Mouse (Mus musculus) liver, embryonic 11.5 days (tissue): ENCODE results near the gene Olfr1564. TPM values are rescaled to one million over a fixed set of nuclear protein-coding genes. Genes with fewer than 3 reads are reported as not detected.
A peak's percentile ranks its signal among the peaks of the same experiment; 100 is the strongest.
"Not testable (repeated sequence)": the region's sequence is repeated elsewhere in the genome, so short reads cannot be mapped to it uniquely, and the experiment has no call there.

Experiments used
- ATAC-seq: fragments of 200-750 bp; cut with Nextera tagmentation; replicated peaks from 2 replicates; pipeline ENCODE4 v1.8.0; 2017; ENCODE audit warnings: moderate number of reproducible peaks, mild to moderate bottlenecking, moderate TSS enrichment, moderate library complexity; ENCODE audit not compliant: low FRiP score
- DNase-seq: peaks from one replicate; pipeline ENCODE4 v3.0.0-alpha.2; 2017; ENCODE audit warnings: low spot score
- H3K27ac ChIP-seq: fragments of 300-500 bp; sonication (generic); 2 replicates; pipeline ENCODE4 v1.5.1; 2014; ENCODE audit warnings: mild to moderate bottlenecking, low read depth, low read length, control low read depth
- H3K27me3 ChIP-seq: fragments of 300-500 bp; sonication (generic); replicated peaks from 2 replicates; pipeline ENCODE4 v1.6.1; 2014; ENCODE audit warnings: low read length, mixed read lengths; ENCODE audit not compliant: control insufficient read depth, insufficient read depth
- H3K36me3 ChIP-seq: fragments of 300-500 bp; sonication (generic); 2 replicates; pipeline ENCODE4 v1.6.1; 2014; ENCODE audit warnings: mild to moderate bottlenecking, low read length, moderate library complexity, mixed read lengths; ENCODE audit not compliant: control insufficient read depth, insufficient read depth
- H3K4me1 ChIP-seq: fragments of 300-500 bp; sonication (generic); replicated peaks from 2 replicates; pipeline ENCODE4 v1.6.1; 2014; ENCODE audit warnings: low read length, mixed read lengths; ENCODE audit not compliant: control insufficient read depth, insufficient read depth
- H3K4me2 ChIP-seq: fragments of 300-500 bp; sonication (generic); 2 replicates; pipeline ENCODE4 v1.6.1; 2014; ENCODE audit warnings: mild to moderate bottlenecking, control low read depth, moderate library complexity
- H3K4me3 ChIP-seq: fragments of 300-500 bp; sonication (generic); 2 replicates; pipeline ENCODE4 v1.5.1; 2014; ENCODE audit warnings: low read depth, low read length, control low read depth
- H3K9ac ChIP-seq: fragments of 300-500 bp; sonication (generic); 2 replicates; pipeline ENCODE4 v1.6.1; 2014; ENCODE audit warnings: low read depth, low read length, control low read depth
- H3K9me3 ChIP-seq: fragments of 300-500 bp; sonication (generic); 2 replicates; pipeline ENCODE4 v1.6.1; 2016; ENCODE audit warnings: low read length, inconsistent platforms, mixed read lengths; ENCODE audit not compliant: control insufficient read depth
- WGBS: fragments of 180-500 bp; shearing (Covaris S2); extraction: QIAGEN DNeasy Blood & Tissue Kit; methylation state at CpG from one replicate; pipeline ENCODE4 v1.1.7; 2014; 5-methylcytosine and 5-hydroxymethylcytosine counted together
- polyA plus RNA-seq: library from polyadenylated mRNA; unstranded; fragments of >200 nt; fragmentation: Nextera tagmentation; extraction: Ambion mirVana; gene quantifications from 2 replicates; pipeline ENCODE4 v1.2.1, GENCODE M21; 2014

Olfr1564 gene
- polyA plus RNA-seq: not detected in 2 replicates

- H3K4me1 ChIP-seq: no peaks in the 10 kb centered on the region
- H3K27me3 ChIP-seq: no peaks in the 10 kb centered on the region
- H3K9ac ChIP-seq: no peak within 1 kb of the TSS
- H3K4me2 ChIP-seq: no peak within 1 kb of the TSS
- no peak for ATAC-seq
- no peak for DNase-seq
- H3K36me3 ChIP-seq: no peaks in the 10 kb centered on the region
- H3K27ac ChIP-seq: no peak within 1 kb of the TSS
- WGBS: 63% methylated on average over 2 of the region's 2 CpGs
- peaks cover 5% of the 10 kb centered on the region; the same call in 1 of the 2 replicates for H3K9me3 ChIP-seq
- H3K4me3 ChIP-seq: no peak within 1 kb of the TSS
These were observed at the start of gene Olfr1564 for GRCm38 (mm10) chr17:33221590-33221989. TSS of gene Olfr1564 (minus strand) at chr17:33221690.

- DNase-seq: no peak
- no peaks in the 10 kb centered on the region for H3K27me3 ChIP-seq
- ATAC-seq: no peak
- 82% methylated on average over 9 of the region's 9 CpGs for WGBS
- no peak overlapping the region for H3K27ac ChIP-seq
- no peaks in the 10 kb centered on the region for H3K4me1 ChIP-seq
- H3K4me3 ChIP-seq: no peak overlapping the region
- H3K9me3 ChIP-seq: no peaks in the 10 kb centered on the region
- no peak overlapping the region for H3K4me2 ChIP-seq
- no peak overlapping the region for H3K9ac ChIP-seq
- H3K36me3 ChIP-seq: no peaks in the 10 kb centered on the region
These were observed 47.4 kb upstream of the Olfr1564 start for GRCm38 (mm10) chr17:33268907-33269306.

GRCm38 (mm10) chr17:33264376-33264775, 42.9 kb upstream of the Olfr1564 start, which contains the start of gene Olfr63:
TSS of gene Olfr63 (plus strand) at chr17:33264676.
- ATAC-seq (no peak), DNase-seq (no peak)
- H3K4me3 ChIP-seq: no peak within 1 kb of the TSS
- no peaks in the 10 kb centered on the region for H3K9me3 ChIP-seq
- H3K27ac ChIP-seq: no peak within 1 kb of the TSS
- 61% methylated on average over 1 of the region's 1 CpGs for WGBS
- H3K27me3 ChIP-seq: no peaks in the 10 kb centered on the region
- no peaks in the 10 kb centered on the region for H3K36me3 ChIP-seq
- no peak within 1 kb of the TSS for H3K9ac ChIP-seq
- H3K4me2 ChIP-seq: no peak within 1 kb of the TSS
- no peaks in the 10 kb centered on the region for H3K4me1 ChIP-seq

- not testable (repeated sequence) for H3K4me2 ChIP-seq, DNase-seq, H3K9me3 ChIP-seq, H3K4me1 ChIP-seq, H3K27ac ChIP-seq, H3K9ac ChIP-seq, H3K4me3 ChIP-seq, H3K27me3 ChIP-seq, H3K36me3 ChIP-seq
- ATAC-seq: peak; percentile 19
- no CpG with 5 or more reads among the region's 2 CpGs for WGBS
These were observed 33.8 kb upstream of the Olfr1564 start for GRCm38 (mm10) chr17:33255319-33255657.

GRCm38 (mm10) chr17:33254530-33255318, 33.2 kb upstream of the Olfr1564 start, which contains the start of gene Zfp955a:
TSS of gene Zfp955a (minus strand) at chr17:33255145.
- not testable (repeated sequence) for H3K36me3 ChIP-seq, H3K4me1 ChIP-seq, DNase-seq, H3K9me3 ChIP-seq, H3K27ac ChIP-seq, H3K4me3 ChIP-seq, H3K27me3 ChIP-seq, H3K9ac ChIP-seq
- WGBS: 24% methylated on average over 1 of the region's 34 CpGs
- peak; percentile 98 for ATAC-seq
- H3K4me2 ChIP-seq: peak within 1 kb of the TSS; percentile 22; the same call in 1 of the 2 replicates

GRCm38 (mm10) chr17:33236646-33237045, 15.2 kb upstream of the Olfr1564 start:
- not testable (repeated sequence) for DNase-seq, H3K9ac ChIP-seq, H3K36me3 ChIP-seq, H3K4me3 ChIP-seq, H3K27me3 ChIP-seq, H3K4me1 ChIP-seq, H3K9me3 ChIP-seq, H3K27ac ChIP-seq, H3K4me2 ChIP-seq, ATAC-seq
- 96% methylated on average over 1 of the region's 1 CpGs for WGBS

- H3K36me3 ChIP-seq, DNase-seq, H3K27me3 ChIP-seq, H3K4me2 ChIP-seq, H3K4me1 ChIP-seq, ATAC-seq, H3K9me3 ChIP-seq, H3K4me3 ChIP-seq, H3K27ac ChIP-seq, H3K9ac ChIP-seq: not testable (repeated sequence)
- no CpG with 5 or more reads among the region's 2 CpGs for WGBS
These were observed 30.5 kb downstream of the Olfr1564 start, which contains the start of gene Olfr239 for GRCm38 (mm10) chr17:33191002-33191401. TSS of gene Olfr239 (plus strand) at chr17:33191302.

- H3K27ac ChIP-seq, H3K4me1 ChIP-seq, H3K9me3 ChIP-seq, H3K27me3 ChIP-seq, H3K36me3 ChIP-seq, H3K9ac ChIP-seq, ATAC-seq, H3K4me2 ChIP-seq, DNase-seq, H3K4me3 ChIP-seq: not testable (repeated sequence)
- WGBS: 78% methylated on average over 1 of the region's 1 CpGs
These were observed 53.3 kb downstream of the Olfr1564 start, which contains the start of gene Olfr55 for GRCm38 (mm10) chr17:33168147-33168546. TSS of gene Olfr55 (plus strand) at chr17:33168447.
